Mouse (Mus musculus) urinary bladder, postnatal 36 days (tissue): ENCODE measurements around the gene Sept8.

Experiments used
- DNase-seq, 2 experiments: peaks; one replicate each; pipeline ENCODE4 v3.0.0; 2022; ENCODE audit warnings: low spot score in 2 of 2, mixed read lengths in 1 of 2

Sept8 gene

GRCm38 (mm10) chr11:53519207-53520121 is at the start of gene Sept8:
TSS of gene Sept8 (plus strand) at chr11:53519257.
- DNase-seq, result peak; percentile 62 to 66

GRCm38 (mm10) chr11:53469294-53469967 is 49.6 kb upstream of the Sept8 start:
- DNase-seq, result no peak

- DNase-seq, result peak; percentile 80 to 89
Observed at GRCm38 (mm10) chr11:53469968-53470695, 48.9 kb upstream of the Sept8 start, which contains the start of gene Gm9837. TSS of gene Gm9837 (minus strand) at chr11:53470479.

GRCm38 (mm10) chr11:53472709-53473108 is 46.3 kb upstream of the Sept8 start:
- no peak for DNase-seq

GRCm38 (mm10) chr11:53475620-53476019 is 43.4 kb upstream of the Sept8 start:
- no peak for DNase-seq

GRCm38 (mm10) chr11:53477833-53478232 is 41.2 kb upstream of the Sept8 start:
- no peak for DNase-seq

- DNase-seq, result no peak
Observed at GRCm38 (mm10) chr11:53478383-53479170, 40.5 kb upstream of the Sept8 start.

GRCm38 (mm10) chr11:53479171-53479782 is 39.8 kb upstream of the Sept8 start:
- no peak for DNase-seq

GRCm38 (mm10) chr11:53479783-53480301 is 39.2 kb upstream of the Sept8 start, which contains the start of the genes Gm9945 and Sowaha:
TSS of gene Gm9945 (plus strand) at chr11:53480166.
TSS of gene Sowaha (minus strand) at chr11:53480274.
- peak; percentile 43 to 47 for DNase-seq

GRCm38 (mm10) chr11:53481088-53481730 is 37.8 kb upstream of the Sept8 start:
- DNase-seq, result no peak

GRCm38 (mm10) chr11:53483159-53483891 is 35.7 kb upstream of the Sept8 start:
- no peak for DNase-seq

- no peak for DNase-seq
Observed at GRCm38 (mm10) chr11:53485719-53486118, 33.3 kb upstream of the Sept8 start.

- no peak for DNase-seq
Observed at GRCm38 (mm10) chr11:53486351-53486750, 32.7 kb upstream of the Sept8 start.

GRCm38 (mm10) chr11:53486822-53487594 is 32.0 kb upstream of the Sept8 start:
- DNase-seq, result peak; percentile 54 to 75

GRCm38 (mm10) chr11:53489007-53489406 is 30.1 kb upstream of the Sept8 start:
- DNase-seq, result no peak

- DNase-seq, result no peak
Observed at GRCm38 (mm10) chr11:53489421-53489820, 29.6 kb upstream of the Sept8 start.

- DNase-seq, result no peak
Observed at GRCm38 (mm10) chr11:53491954-53492401, 27.1 kb upstream of the Sept8 start.

GRCm38 (mm10) chr11:53493243-53493955 is 25.7 kb upstream of the Sept8 start:
- DNase-seq, result no peak
